Mouse (Mus musculus) spleen, adult 2 months (tissue): Measurements from ENCODE around the gene Nrsn2. TPM values are rescaled to one million over a fixed set of nuclear protein-coding genes. Genes with fewer than 3 reads are reported as not detected.

ENCODE experiments used
- DNase-seq, 2 experiments: peaks; one replicate each; pipeline versions ENCODE4 v3.0.0 to v3.0.0-alpha.2; 2012 to 2021; ENCODE audit warnings: low spot score in 2 of 2, low read depth in 1 of 2
- H3K27ac ChIP-seq: fragments of 200-500 bp; 2 replicates; pipeline ENCODE4 v1.5.1; 2012; ENCODE audit warnings: low read length, inconsistent platforms; ENCODE audit not compliant: insufficient read depth
- H3K27me3 ChIP-seq: fragments of 200-500 bp; 2 replicates; pipeline ENCODE4 v1.6.1; 2012; ENCODE audit warnings: mild to moderate bottlenecking, moderate library complexity, low read length, inconsistent platforms; ENCODE audit not compliant: control insufficient read depth, insufficient read depth
- H3K36me3 ChIP-seq: fragments of 200-500 bp; 2 replicates; pipeline ENCODE4 v1.6.1; 2012; ENCODE audit warnings: mild to moderate bottlenecking, low read length, inconsistent platforms; ENCODE audit not compliant: control insufficient read depth, insufficient read depth
- H3K4me1 ChIP-seq: fragments of 200-500 bp; 2 replicates; pipeline ENCODE4 v1.6.1; 2011; ENCODE audit warnings: inconsistent platforms; ENCODE audit not compliant: control insufficient read depth, insufficient read depth, insufficient read length
- H3K4me3 ChIP-seq: fragments of 200-500 bp; 2 replicates; pipeline ENCODE4 v1.5.1; 2011; ENCODE audit warnings: mild to moderate bottlenecking, inconsistent platforms; ENCODE audit not compliant: insufficient read depth, insufficient read length; ENCODE audit errors: extremely low read depth
- CTCF ChIP-seq: fragments of 200-500 bp; IDR thresholded peaks from 2 replicates; pipeline ENCODE4 v1.5.1; 2011; ENCODE audit warnings: mild to moderate bottlenecking, inconsistent platforms; ENCODE audit not compliant: insufficient read depth, insufficient read length, insufficient replicate concordance; ENCODE audit errors: extremely low read depth
- POLR2A ChIP-seq: fragments of 200-500 bp; IDR thresholded peaks from 2 replicates; pipeline ENCODE4 v1.6.1; 2011; ENCODE audit warnings: low read depth, low read length, inconsistent platforms
- WGBS: fragments of 180-500 bp; shearing (Covaris S2); methylation state at CpG from one replicate; pipeline ENCODE4 v1.1.7; 2018; 5-methylcytosine and 5-hydroxymethylcytosine counted together
- polyA plus RNA-seq: library from polyadenylated mRNA; depleted of rRNA; stranded (reverse); fragments of >200 nt; gene quantifications from 2 replicates; pipeline ENCODE4 v1.2.3, GENCODE M21; 2012; rRNA removed

Nrsn2 gene
- not detected in 2 replicates for polyA plus RNA-seq

- Histone ChIP-seq H3K4me3 (no peak within 1 kb of the TSS), H3K27me3 (peaks cover 6% of the 10 kb centered on the region), H3K36me3 (no peaks in the 10 kb centered on the region), H3K27ac (no peak within 1 kb of the TSS), H3K4me1 (no peaks in the 10 kb centered on the region)
- no peak for TF ChIP-seq CTCF
- no peak for TF ChIP-seq POLR2A
- WGBS, result 29% methylated on average over 16 of the region's 16 CpGs
- no peak for DNase-seq
These were observed at the start of gene Nrsn2 for GRCm38 (mm10) chr2:152376345-152376741. Gene Nrsn2 (minus strand): TSS chr2:152376638.

- DNase-seq, result no peak
- no peaks in the 10 kb centered on the region for H3K36me3 ChIP-seq
- H3K4me1 ChIP-seq, result no peaks in the 10 kb centered on the region; the same call in none of the 2 replicates
- no peak overlapping the region for H3K27ac ChIP-seq
- H3K27me3 ChIP-seq, result peaks cover 10% of the 10 kb centered on the region; the same call in 1 of the 2 replicates
- H3K4me3 ChIP-seq, result no peak overlapping the region
- TF ChIP-seq POLR2A, result no peak
- TF ChIP-seq CTCF, result no peak
- WGBS, result 96% methylated on average over 3 of the region's 3 CpGs
These were observed 39.3 kb upstream of the Nrsn2 start for GRCm38 (mm10) chr2:152415786-152416185.

- no peak for DNase-seq
- no peaks in the 10 kb centered on the region for H3K36me3 ChIP-seq
- no peaks in the 10 kb centered on the region; the same call in none of the 2 replicates for H3K4me1 ChIP-seq
- peak within 1 kb of the TSS; percentile 80 for H3K4me3 ChIP-seq
- H3K27me3 ChIP-seq, result peaks cover 10% of the 10 kb centered on the region; the same call in 1 of the 2 replicates
- WGBS, result 51% methylated on average over 4 of the region's 4 CpGs
- peak within 1 kb of the TSS; percentile 50 for H3K27ac ChIP-seq
- TF ChIP-seq CTCF, result no peak
- no peak for TF ChIP-seq POLR2A
These were observed 38.8 kb upstream of the Nrsn2 start, which contains the start of gene 6820408C15Rik for GRCm38 (mm10) chr2:152415287-152415686. Gene 6820408C15Rik (plus strand): TSS chr2:152415587.

GRCm38 (mm10) chr2:152414591-152415165, 38.2 kb upstream of the Nrsn2 start, which contains the start of gene Zcchc3:
Gene Zcchc3 (minus strand): TSS chr2:152415027.
- 1% methylated on average over 65 of the region's 65 CpGs for WGBS
- DNase-seq, result peak in 1 of 2 experiments; percentile 28
- Histone ChIP-seq H3K27me3 (peaks cover 10% of the 10 kb centered on the region; the same call in 1 of the 2 replicates), H3K4me1 (no peaks in the 10 kb centered on the region; the same call in none of the 2 replicates), H3K27ac (peak within 1 kb of the TSS; percentile 50), H3K36me3 (no peaks in the 10 kb centered on the region), H3K4me3 (peak within 1 kb of the TSS; percentile 80)
- TF ChIP-seq POLR2A, result no peak
- no peak for TF ChIP-seq CTCF

- Histone ChIP-seq H3K36me3 (no peaks in the 10 kb centered on the region), H3K27me3 (peaks cover 10% of the 10 kb centered on the region; the same call in 1 of the 2 replicates), H3K4me1 (no peaks in the 10 kb centered on the region; the same call in none of the 2 replicates), H3K4me3 (peak overlapping the region; percentile 80), H3K27ac (peak overlapping the region; percentile 50; the same call in 1 of the 2 replicates)
- WGBS, result 10% methylated on average over 77 of the region's 86 CpGs
- no peak for DNase-seq
- TF ChIP-seq POLR2A, result no peak
- no peak for TF ChIP-seq CTCF
These were observed 37.5 kb upstream of the Nrsn2 start for GRCm38 (mm10) chr2:152413765-152414584.

- no peaks in the 10 kb centered on the region for H3K36me3 ChIP-seq
- no peak for DNase-seq
- TF ChIP-seq CTCF (no peak), POLR2A (no peak)
- 68% methylated on average over 21 of the region's 21 CpGs for WGBS
- H3K4me1 ChIP-seq, result no peaks in the 10 kb centered on the region; the same call in none of the 2 replicates
- H3K27ac ChIP-seq, result no peak overlapping the region
- H3K27me3 ChIP-seq, result peaks cover 10% of the 10 kb centered on the region; the same call in 1 of the 2 replicates
- H3K4me3 ChIP-seq, result no peak overlapping the region; the same call in none of the 2 replicates
These were observed 36.8 kb upstream of the Nrsn2 start for GRCm38 (mm10) chr2:152413158-152413764.
